Mouse (Mus musculus) erythroblast, embryonic 14.5 days (primary cell): ENCODE measurements around the gene Dbx2. TPM values are rescaled to one million over a fixed set of nuclear protein-coding genes. Genes with fewer than 3 reads are reported as not detected.

ENCODE experiments used
- H3K27me3 ChIP-seq: 2 replicates; pipeline ENCODE4 v1.6.1; 2012; ENCODE audit warnings: inconsistent platforms; ENCODE audit not compliant: control insufficient read depth
- H3K36me3 ChIP-seq: 2 replicates; pipeline ENCODE4 v1.6.1; 2012; ENCODE audit warnings: mild to moderate bottlenecking, inconsistent platforms; ENCODE audit not compliant: control insufficient read depth
- H3K4me1 ChIP-seq: 2 replicates; pipeline ENCODE4 v1.6.1; 2012; ENCODE audit warnings: inconsistent platforms; ENCODE audit not compliant: control insufficient read depth
- H3K4me3 ChIP-seq: replicated peaks from 2 replicates; pipeline ENCODE3; 2012; ENCODE audit warnings: moderate library complexity, mild to moderate bottlenecking, inconsistent platforms
- H3K9me3 ChIP-seq: 2 replicates; pipeline ENCODE4 v1.6.1; 2012; ENCODE audit warnings: low read length, inconsistent platforms, mixed read lengths; ENCODE audit not compliant: control insufficient read depth
- GATA1 ChIP-seq: IDR thresholded peaks from 2 replicates; pipeline ENCODE4 v1.6.1; 2012; ENCODE audit warnings: low read length, inconsistent platforms, mixed read lengths
- TAL1 ChIP-seq: IDR thresholded peaks from 3 replicates; pipeline ENCODE4 v1.6.1; 2012; ENCODE audit warnings: low read length, inconsistent platforms, mixed read lengths
- polyA plus RNA-seq: library from polyadenylated mRNA; stranded (reverse); fragments of >175 nt; gene quantifications from 2 replicates; pipeline ENCODE4 v1.2.3, GENCODE M21; 2012

Dbx2 gene
- polyA plus RNA-seq, 1 experiment: not detected

DNA sequence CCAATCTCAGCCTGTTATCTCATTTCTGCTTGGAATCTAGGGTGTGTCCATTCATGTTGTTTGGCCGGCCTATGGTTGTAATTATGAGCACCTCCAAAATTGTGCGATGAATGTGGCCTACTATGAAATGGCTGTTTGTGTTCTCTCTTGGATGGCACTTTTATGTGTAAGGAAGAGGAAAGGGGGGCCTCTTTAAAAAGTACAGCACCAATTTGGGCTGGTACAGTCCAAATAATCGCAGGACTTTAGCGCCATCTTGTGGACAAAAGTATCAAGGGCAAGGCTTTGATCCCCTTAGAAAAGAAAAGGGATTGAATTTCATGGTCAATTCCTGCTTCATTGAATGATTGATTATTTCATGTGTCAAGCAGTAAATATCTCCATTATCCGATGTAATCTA is 81.1 kb downstream of the Dbx2 start:
- Histone ChIP-seq H3K27me3 (no peaks in the 10 kb centered on the region), H3K4me3 (no peak overlapping the region), H3K4me1 (no peaks in the 10 kb centered on the region), H3K36me3 (no peaks in the 10 kb centered on the region), H3K9me3 (no peaks in the 10 kb centered on the region)
- TF ChIP-seq GATA1 (no peak), TAL1 (no peak)

Other genes with a start within 250 kb of the Dbx2 start
- not detected in 2 replicates for gene Nell2, start 127.4 kb downstream of the Dbx2 start, polyA plus RNA-seq
- 0.05 and 0.32 TPM in 2 replicates for gene Ano6, start 134.9 kb upstream of the Dbx2 start, polyA plus RNA-seq